Mouse (Mus musculus) brown adipose tissue, adult 24 weeks (tissue): ENCODE results near the gene Slc25a26. TPM values are rescaled to one million over a fixed set of nuclear protein-coding genes. Genes with fewer than 3 reads are reported as not detected.
"Not testable (repeated sequence)": the region's sequence is repeated elsewhere in the genome, so short reads cannot be mapped to it uniquely, and the experiment has no call there.

Experiments used
- H3K27ac ChIP-seq: fragments of 200-500 bp; replicated peaks from 2 replicates; pipeline ENCODE4 v1.5.1; 2012; ENCODE audit warnings: low read depth, mild to moderate bottlenecking, low read length
- H3K4me1 ChIP-seq: fragments of 200-500 bp; 2 replicates; pipeline ENCODE4 v1.6.1; 2012; ENCODE audit warnings: low read length, mixed read lengths; ENCODE audit not compliant: control insufficient read depth, insufficient read depth, insufficient read length
- H3K4me3 ChIP-seq: fragments of 200-500 bp; 2 replicates; pipeline ENCODE4 v1.5.1; 2012; ENCODE audit warnings: low read depth, mild to moderate bottlenecking, low read length, moderate library complexity; ENCODE audit not compliant: insufficient read depth
- polyA plus RNA-seq: library from polyadenylated mRNA; stranded (reverse); fragments of >200 nt; gene quantifications from 2 replicates; pipeline ENCODE4 v1.2.4, GENCODE M21; 2012; ENCODE audit not compliant: missing spikeins, insufficient read depth, insufficient read length

Slc25a26 gene
- polyA plus RNA-seq, 1 experiment: 21.4 TPM

GRCm38 (mm10) chr6:94540615-94541014 is 40.5 kb downstream of the Slc25a26 start:
- Histone ChIP-seq H3K27ac (no peak overlapping the region), H3K4me1 (no peaks in the 10 kb centered on the region), H3K4me3 (no peak overlapping the region)

- no peak overlapping the region for H3K4me3 ChIP-seq
- no peaks in the 10 kb centered on the region for H3K4me1 ChIP-seq
- no peak overlapping the region for H3K27ac ChIP-seq
These were observed 41.0 kb downstream of the Slc25a26 start for GRCm38 (mm10) chr6:94541133-94541532.

DNA sequence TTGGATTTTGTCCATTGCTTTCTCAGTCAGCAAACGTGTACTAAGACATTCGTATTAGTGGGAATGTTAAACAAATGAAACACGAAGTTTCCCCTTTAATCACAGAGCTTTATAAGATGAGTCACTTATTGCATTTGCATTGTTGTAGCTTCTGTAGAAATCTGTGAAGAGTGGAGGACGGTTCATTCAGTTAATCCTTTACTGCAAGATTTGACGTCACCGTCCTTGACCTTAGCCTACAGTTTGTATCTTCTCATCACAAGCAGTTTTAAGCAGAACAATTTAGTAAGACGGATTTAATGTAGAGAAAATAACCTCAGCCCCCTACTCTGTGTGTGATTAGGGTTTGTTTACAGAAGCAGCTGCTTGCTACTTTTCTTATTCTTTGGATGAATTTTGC is 41.7 kb downstream of the Slc25a26 start:
- no peak overlapping the region for H3K27ac ChIP-seq
- no peak overlapping the region for H3K4me3 ChIP-seq
- no peaks in the 10 kb centered on the region for H3K4me1 ChIP-seq

GRCm38 (mm10) chr6:94543902-94544840 is 44.0 kb downstream of the Slc25a26 start:
- Histone ChIP-seq H3K27ac (no peak overlapping the region), H3K4me1 (no peaks in the 10 kb centered on the region), H3K4me3 (no peak overlapping the region)

GRCm38 (mm10) chr6:94547239-94547638 is 47.1 kb downstream of the Slc25a26 start:
- H3K4me1 ChIP-seq: no peaks in the 10 kb centered on the region
- no peak overlapping the region for H3K27ac ChIP-seq
- no peak overlapping the region for H3K4me3 ChIP-seq

- Histone ChIP-seq H3K4me1 (no peaks in the 10 kb centered on the region), H3K4me3 (no peak overlapping the region), H3K27ac (no peak overlapping the region)
These were observed 50.2 kb downstream of the Slc25a26 start for GRCm38 (mm10) chr6:94550298-94550697.

- Histone ChIP-seq H3K27ac (no peak overlapping the region), H3K4me1 (no peaks in the 10 kb centered on the region)
These were observed 50.7 kb downstream of the Slc25a26 start for GRCm38 (mm10) chr6:94550851-94551250.

DNA sequence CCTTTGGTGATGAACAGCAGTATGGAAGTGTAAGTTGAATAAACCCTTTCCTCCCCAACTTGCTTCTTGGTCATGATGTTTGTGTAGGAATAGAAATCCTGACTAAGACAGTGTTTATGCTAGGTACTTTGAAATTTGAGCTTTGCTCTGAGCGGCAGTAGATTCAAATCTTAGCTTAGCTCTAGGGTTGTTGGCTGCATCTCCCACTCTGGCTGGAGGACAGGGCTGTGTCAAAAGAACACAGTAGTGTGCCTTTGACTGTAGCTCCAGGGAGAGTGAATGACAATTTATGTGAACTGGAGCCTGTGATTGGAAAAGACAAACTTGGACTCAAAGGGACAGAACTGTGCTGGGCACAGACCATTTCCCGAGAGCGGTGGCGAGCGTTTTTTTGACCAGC is 53.0 kb downstream of the Slc25a26 start:
- H3K4me1 ChIP-seq: no peaks in the 10 kb centered on the region
- no peak overlapping the region for H3K27ac ChIP-seq
- no peak overlapping the region for H3K4me3 ChIP-seq

More at GRCm38 (mm10) chr6:94550851-94551250, 50.7 kb downstream of the Slc25a26 start:
- H3K4me3 ChIP-seq: no peak overlapping the region

DNA sequence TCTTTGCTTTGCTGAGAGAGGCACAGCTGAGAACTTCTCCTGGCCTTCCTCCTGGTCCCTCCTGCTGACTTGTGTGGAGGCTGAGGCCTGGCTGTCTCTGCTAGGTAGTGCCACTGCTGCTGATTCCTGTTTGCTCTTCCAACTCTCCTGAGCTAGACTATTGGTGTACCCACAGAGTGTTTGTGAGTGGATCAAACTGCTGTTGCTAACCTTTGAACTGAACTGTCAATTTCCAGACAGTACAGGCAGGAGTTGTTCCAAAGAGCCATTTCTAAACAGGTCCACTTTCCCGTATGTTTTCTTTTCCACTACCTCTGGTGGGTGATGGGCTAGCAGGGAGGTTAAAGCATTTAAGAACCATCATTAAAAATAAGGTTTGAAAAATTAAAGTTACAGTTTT is 58.5 kb downstream of the Slc25a26 start:
- not testable (repeated sequence) for H3K27ac ChIP-seq, H3K4me1 ChIP-seq, H3K4me3 ChIP-seq

- Histone ChIP-seq H3K4me3 (no peak overlapping the region), H3K27ac (no peak overlapping the region), H3K4me1 (no peaks in the 10 kb centered on the region; the same call in 1 of the 2 replicates)
These were observed 60.8 kb downstream of the Slc25a26 start for GRCm38 (mm10) chr6:94560896-94561295.

DNA sequence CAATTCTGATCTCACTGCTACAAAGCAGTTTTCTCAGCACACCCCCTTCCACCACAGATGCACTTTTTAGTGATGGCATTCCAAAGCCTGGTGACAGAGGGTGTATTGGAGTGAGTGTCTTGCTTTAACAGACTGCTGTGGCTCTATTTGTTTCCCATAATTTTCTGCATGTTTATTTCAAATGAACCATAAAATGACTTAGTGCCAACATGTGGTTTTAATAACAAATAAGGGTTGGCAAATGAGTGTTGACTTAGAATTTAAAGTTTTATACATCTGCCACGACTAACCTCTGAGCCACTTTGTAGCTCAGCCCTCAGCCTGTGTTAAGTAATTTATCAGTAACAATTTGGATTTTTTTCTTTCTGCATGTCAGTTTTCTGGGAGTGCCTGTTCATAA is 61.2 kb downstream of the Slc25a26 start:
- H3K4me1 ChIP-seq: no peaks in the 10 kb centered on the region; the same call in 1 of the 2 replicates
- H3K4me3 ChIP-seq: no peak overlapping the region
- no peak overlapping the region for H3K27ac ChIP-seq

DNA sequence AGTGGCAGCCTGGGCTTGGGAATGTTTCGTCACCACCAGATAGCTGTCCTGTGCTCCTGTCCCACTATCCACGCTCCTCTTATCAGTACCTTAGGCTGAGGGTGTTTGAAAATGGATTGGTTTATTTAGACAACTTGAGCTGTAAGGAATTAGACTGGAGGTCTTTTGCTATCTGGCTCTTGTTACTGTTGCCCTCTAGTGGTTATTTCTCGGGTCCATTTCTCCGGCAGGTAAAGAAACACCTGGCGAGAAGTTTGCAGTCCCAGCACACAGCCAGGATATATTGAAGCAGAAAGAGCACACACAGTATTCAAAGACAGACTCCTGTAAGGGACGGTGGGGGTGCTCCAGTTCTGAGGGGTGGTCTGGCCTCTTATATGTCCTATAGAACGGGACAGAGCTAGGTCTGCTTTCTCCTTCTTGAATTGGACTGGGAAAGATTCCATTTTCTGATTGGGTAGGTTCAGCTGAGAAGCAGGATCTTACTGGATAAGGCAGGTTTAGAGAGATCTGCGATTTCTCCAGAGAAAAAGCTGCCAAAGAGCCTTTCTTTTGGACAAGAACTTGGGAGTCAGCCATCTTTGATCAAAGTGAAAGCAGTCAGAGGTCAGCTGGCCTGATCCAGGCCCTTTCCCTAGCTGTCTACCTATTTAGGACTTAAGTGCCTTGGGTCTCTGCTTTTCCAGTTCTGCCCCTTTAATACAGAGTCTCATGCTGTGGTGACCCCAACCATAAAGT is 63.2 kb downstream of the Slc25a26 start:
- Histone ChIP-seq H3K4me1 (no peaks in the 10 kb centered on the region; the same call in 1 of the 2 replicates), H3K4me3 (peak overlapping the region; percentile 6; the same call in 1 of the 2 replicates), H3K27ac (peak overlapping the region; percentile 70)

- Histone ChIP-seq H3K4me3 (no peak overlapping the region), H3K4me1 (no peaks in the 10 kb centered on the region; the same call in 1 of the 2 replicates), H3K27ac (no peak overlapping the region)
These were observed 65.6 kb downstream of the Slc25a26 start for GRCm38 (mm10) chr6:94565766-94566165.

- no peak overlapping the region for H3K4me3 ChIP-seq
- no peak overlapping the region for H3K27ac ChIP-seq
- no peaks in the 10 kb centered on the region; the same call in 1 of the 2 replicates for H3K4me1 ChIP-seq
These were observed 67.9 kb downstream of the Slc25a26 start for GRCm38 (mm10) chr6:94568040-94568439.

DNA sequence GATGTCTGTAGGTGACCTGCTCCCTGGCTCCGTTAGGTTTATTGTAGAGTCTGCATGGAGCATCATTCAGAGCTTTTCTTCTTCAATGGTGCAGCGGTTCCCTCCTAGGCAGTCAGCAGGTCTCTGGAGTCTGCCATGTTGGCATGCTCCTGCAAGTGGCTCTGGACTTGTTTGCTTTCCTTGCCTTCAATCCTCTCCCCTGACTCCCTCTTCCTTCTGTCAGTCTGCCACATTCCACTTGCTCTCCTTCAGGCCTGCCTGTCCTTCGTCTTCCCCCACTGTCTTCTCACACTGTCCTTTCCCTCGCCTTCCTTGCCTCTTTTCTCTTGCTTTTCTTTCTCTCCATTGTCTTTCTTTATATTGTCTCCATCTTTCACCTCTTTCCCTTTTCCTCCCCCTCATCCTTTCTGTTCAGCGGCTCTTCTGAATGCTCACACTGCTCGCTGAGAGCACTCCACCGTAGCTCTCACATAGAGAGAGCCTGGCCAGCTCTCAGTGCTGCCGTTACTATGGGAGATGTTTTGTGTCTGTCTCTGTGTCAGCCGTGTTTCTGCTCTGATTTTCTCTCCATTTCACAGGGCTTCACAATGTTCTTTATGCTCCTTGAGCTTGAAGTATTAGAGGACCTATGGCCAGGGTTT is 75.5 kb downstream of the Slc25a26 start:
- H3K4me3 ChIP-seq: no peak overlapping the region
- no peaks in the 10 kb centered on the region for H3K4me1 ChIP-seq
- H3K27ac ChIP-seq: no peak overlapping the region
